Mouse (Mus musculus): ENCODE results near the gene Hnrnpk. TPM values are rescaled to one million over a fixed set of nuclear protein-coding genes. Genes with fewer than 3 reads are reported as not detected.

Hnrnpk gene
- polyA plus RNA-seq (2012; ENCODE audit: low replicate concordance), result 571 and 581 TPM in 2 replicates

DNA sequence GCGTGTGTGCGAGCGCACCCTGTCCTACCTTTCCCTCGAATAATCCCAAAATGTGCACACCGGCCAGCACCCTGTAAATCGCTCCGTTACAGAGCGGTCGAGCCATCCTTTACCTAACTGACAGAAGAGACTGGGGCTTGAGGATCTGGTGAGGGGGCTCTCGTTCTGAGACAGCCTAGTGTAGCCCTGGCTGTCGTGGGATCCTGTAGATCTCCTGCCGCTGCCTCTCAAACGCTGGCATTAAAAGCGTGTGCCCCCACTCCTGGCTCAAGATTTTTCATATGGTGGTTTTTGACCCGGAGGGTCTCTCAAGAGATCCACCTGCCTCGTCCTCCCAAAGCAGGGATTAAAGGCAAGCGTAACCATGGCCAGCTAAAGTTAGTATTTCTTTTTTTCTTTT, at the start of gene Hnrnpk:
Gene Hnrnpk (minus strand): TSS at position 101 of the 400 bp plus-strand sequence.

DNA sequence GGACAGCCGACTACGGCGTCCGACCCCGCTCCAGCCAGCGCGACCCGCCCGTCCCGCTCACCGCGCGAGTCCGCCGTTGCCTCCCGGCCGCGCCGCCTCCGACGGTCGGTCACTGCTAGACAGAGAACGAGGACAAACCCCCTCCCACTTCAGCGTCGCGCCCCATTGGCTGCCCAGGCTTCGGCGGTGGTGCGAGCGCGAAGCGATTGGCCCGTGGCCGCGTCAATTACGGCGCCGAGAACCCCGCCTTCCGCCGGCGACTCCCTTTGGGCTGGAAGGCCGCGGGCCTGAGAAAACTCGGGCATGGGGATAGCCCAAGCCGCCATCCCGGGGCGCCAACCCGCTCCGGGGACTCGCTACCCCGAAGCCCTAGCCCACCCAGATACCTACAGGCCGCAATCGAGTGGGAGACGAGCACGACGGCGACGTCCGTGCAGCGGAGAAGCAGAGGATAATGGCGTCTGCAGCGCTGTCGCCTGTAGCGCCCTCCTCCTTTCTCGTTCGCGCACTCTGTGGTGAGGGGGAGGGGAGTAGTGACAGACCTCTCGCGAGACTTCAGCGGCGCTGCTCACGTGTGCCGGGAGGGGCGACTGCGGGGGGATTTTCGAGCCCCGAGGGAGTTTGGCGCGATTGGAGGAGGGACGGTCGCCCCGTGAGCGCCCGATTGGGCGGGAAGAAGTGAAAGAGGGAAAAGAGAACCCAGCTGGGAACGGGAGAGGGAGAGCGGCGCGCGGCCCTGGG, 970 bp downstream of the Hnrnpk start, which contains the start of gene Rmi1:
Gene Rmi1 (plus strand): TSS at position 246 of the 741 bp plus-strand sequence.

DNA sequence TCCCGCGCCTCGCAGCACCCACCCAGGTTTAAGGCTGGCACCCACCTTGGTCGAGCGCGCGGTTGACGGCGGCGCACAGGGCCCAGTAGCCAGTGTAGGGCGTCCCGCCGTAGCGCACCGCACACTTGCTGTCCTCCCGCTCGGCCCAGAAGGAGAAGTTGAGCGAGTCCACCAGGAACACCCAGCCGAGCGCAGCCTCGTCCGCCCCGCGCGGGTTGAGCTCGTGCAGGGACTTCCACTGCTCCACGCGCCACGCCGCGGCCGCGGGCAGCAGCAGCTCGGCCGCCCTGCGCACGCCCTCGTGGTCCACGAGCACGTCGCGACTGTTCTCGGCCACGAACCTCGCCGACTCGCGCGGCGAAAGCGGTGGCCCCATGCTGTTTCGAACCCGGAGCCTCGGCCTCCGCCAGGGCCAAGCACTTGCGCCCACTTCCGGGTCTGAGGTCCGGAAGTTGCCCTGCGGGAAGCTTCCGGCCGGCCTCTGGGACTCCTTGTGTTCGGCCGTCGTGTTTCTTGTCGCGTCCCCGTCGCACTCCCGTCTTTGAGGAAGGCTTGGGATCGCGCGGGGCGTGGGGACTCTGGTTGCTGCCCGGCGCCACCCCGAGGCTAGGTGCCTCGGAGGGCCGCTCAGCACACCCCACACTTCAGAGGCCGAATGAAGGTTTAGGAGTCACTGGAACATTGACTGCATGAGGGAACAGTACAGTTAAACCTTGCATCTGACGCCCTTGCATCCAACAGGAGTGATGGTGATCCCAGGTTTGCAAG, 18.2 kb downstream of the Hnrnpk start, which contains the start of gene 2210016F16Rik:
Gene 2210016F16Rik (minus strand): TSS at position 447 of the 768 bp plus-strand sequence.

DNA sequence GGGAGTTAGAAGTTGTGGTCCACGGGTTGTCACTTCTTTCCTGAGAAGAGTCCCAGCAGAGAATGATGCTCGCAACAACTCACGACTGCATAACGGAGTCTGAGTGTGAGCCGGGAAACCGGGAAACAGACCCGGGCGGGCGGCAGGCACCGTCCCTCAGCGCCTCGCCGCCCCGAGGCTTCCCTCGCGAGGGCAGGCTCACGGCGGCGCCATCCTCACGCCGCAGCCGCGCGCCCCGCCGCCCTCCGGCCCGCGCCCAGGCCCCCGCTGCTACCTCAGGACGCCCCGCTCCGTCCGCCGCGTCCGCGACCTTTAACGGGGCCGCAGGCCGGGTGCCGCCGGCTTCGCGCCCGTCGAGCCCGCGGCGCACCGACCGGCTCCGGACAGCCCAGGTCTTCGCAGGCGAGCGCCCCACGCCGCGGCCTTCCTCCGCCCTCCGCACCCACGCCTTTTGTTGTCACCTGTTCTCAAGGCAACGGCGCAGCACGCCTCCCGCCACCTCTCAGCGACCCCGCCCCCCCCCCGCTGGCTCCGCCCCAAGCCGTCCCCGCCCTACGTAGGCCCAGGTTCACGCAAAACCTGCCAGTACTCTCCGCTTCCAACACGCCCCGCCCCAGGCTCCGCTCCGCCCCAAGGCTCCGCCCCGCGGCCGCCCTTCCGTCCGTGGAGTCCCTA, 44.4 kb downstream of the Hnrnpk start, which contains the start of gene Kif27:
Gene Kif27 (minus strand): TSS at position 494 of the 675 bp plus-strand sequence.

Other genes starting within 250 kb of the Hnrnpk start
- gene Idnk, start 245.7 kb downstream of the Hnrnpk start, polyA plus RNA-seq (2012; ENCODE audit: low replicate concordance), result 25.0 and 31.6 TPM in 2 replicates
- 60.1 and 67.2 TPM in 2 replicates for gene Ubqln1, start 187.7 kb downstream of the Hnrnpk start, polyA plus RNA-seq (2012; ENCODE audit: low replicate concordance)
- gene Gkap1, start 127.6 kb downstream of the Hnrnpk start, polyA plus RNA-seq (2012; ENCODE audit: low replicate concordance), result 2.3 and 3.6 TPM in 2 replicates
- not detected in 2 replicates for gene Kif27, start 44.2 kb downstream of the Hnrnpk start, polyA plus RNA-seq (2012; ENCODE audit: low replicate concordance)
- 14.5 and 27.5 TPM in 2 replicates for gene 2210016F16Rik, start 18.1 kb downstream of the Hnrnpk start, polyA plus RNA-seq (2012; ENCODE audit: low replicate concordance)
- 26.4 and 67.0 TPM in 2 replicates for gene Rmi1, start 1.1 kb downstream of the Hnrnpk start, polyA plus RNA-seq (2012; ENCODE audit: low replicate concordance)
- not detected in 2 replicates for gene Slc28a3, start 207.5 kb upstream of the Hnrnpk start, polyA plus RNA-seq (2012; ENCODE audit: low replicate concordance)

Data from hematopoietic multipotent progenitor cell, adult 10-12 weeks (in vitro differentiated cells).